Mouse (Mus musculus): ENCODE results near the gene Nol8.

Nol8 gene

GRCm38 (mm10) chr13:49691056-49691455 lies 38.2 kb downstream of the Nol8 start:
- no peak for DNase-seq

- DNase-seq, result no peak
These were observed 50.4 kb downstream of the Nol8 start for GRCm38 (mm10) chr13:49703216-49703779.

GRCm38 (mm10) chr13:49706032-49706690 lies 53.3 kb downstream of the Nol8 start:
- no peak for DNase-seq

- DNase-seq, result no peak
These were observed 55.4 kb downstream of the Nol8 start for GRCm38 (mm10) chr13:49708311-49708710.

- no peak for DNase-seq
These were observed 59.3 kb downstream of the Nol8 start for GRCm38 (mm10) chr13:49712047-49712721.

- DNase-seq, result peak; percentile 10
These were observed 66.4 kb downstream of the Nol8 start for GRCm38 (mm10) chr13:49719310-49719709.

Measured in lung, postnatal 14 days (tissue).